Mouse (Mus musculus): Measurements from ENCODE around the gene Asic2. TPM values are rescaled to one million over a fixed set of nuclear protein-coding genes. Genes with fewer than 3 reads are reported as not detected.

The Asic2 gene
- total RNA-seq (2012; rRNA removed) = not detected in 2 replicates
- polyA plus RNA-seq (2012; ENCODE audit: insufficient read depth in 1 of 2, insufficient read length in 2 of 2, low read depth in 1 of 2, low replicate concordance in 2 of 2, missing spikeins in 1 of 2) = not detected

GRCm38 (mm10) chr11:81968401-81968881, at the start of gene Asic2:
TSS of gene Asic2 (minus strand) at chr11:81968457.
- no peaks in the 10 kb centered on the region for H3K4me1 ChIP-seq (ENCODE audit: control insufficient read depth in 1 of 2, insufficient read depth in 2 of 2, low read length in 2 of 2)
- H3K79me2 ChIP-seq (ENCODE audit: control insufficient read depth, insufficient read depth, low read length, poor library complexity) = no peaks in the 10 kb centered on the region
- no peak for DNase-seq (ENCODE audit: low read depth, low spot score)
- H3K9ac ChIP-seq (ENCODE audit: control insufficient read depth, low read depth, low read length, poor library complexity, severe bottlenecking) = no peak within 1 kb of the TSS
- no peaks in the 10 kb centered on the region for H3K36me3 ChIP-seq (ENCODE audit: control insufficient read depth in 1 of 2, insufficient read depth in 2 of 2, low read length in 2 of 2)
- TF ChIP-seq NRF1 (IDR thresholded peaks at IDR 0.05; ENCODE audit: insufficient read depth, low read depth, low read length, poor library complexity, severe bottlenecking) = no peak
- H3K9me3 ChIP-seq (replicated peaks; ENCODE audit: insufficient read depth, low read length) = no peaks in the 10 kb centered on the region
- H3K4me3 ChIP-seq (ENCODE audit: control insufficient read depth in 1 of 2, insufficient read depth in 1 of 2, low read depth in 2 of 2, low read length in 2 of 2) = no peak within 1 kb of the TSS
- H3K27me3 ChIP-seq (ENCODE audit: control insufficient read depth in 1 of 2, insufficient read depth in 2 of 2, low read length in 2 of 2) = no peaks in the 10 kb centered on the region
- no peak within 1 kb of the TSS for H3K27ac ChIP-seq (ENCODE audit: control insufficient read depth, low read depth, low read length)

GRCm38 (mm10) chr11:82016181-82016780, 48.0 kb upstream of the Asic2 start:
- DNase-seq (ENCODE audit: low read depth, low spot score) = no peak
- Histone ChIP-seq H3K27ac (ENCODE audit: control insufficient read depth, low read depth, low read length) (no peak overlapping the region), H3K9ac (ENCODE audit: control insufficient read depth, low read depth, low read length, poor library complexity, severe bottlenecking) (no peak overlapping the region), H3K79me2 (ENCODE audit: control insufficient read depth, insufficient read depth, low read length, poor library complexity) (no peaks in the 10 kb centered on the region), H3K4me1 (ENCODE audit: control insufficient read depth in 1 of 2, insufficient read depth in 2 of 2, low read length in 2 of 2) (no peaks in the 10 kb centered on the region), H3K36me3 (ENCODE audit: control insufficient read depth in 1 of 2, insufficient read depth in 2 of 2, low read length in 2 of 2) (no peaks in the 10 kb centered on the region), H3K4me3 (ENCODE audit: control insufficient read depth in 1 of 2, insufficient read depth in 1 of 2, low read depth in 2 of 2, low read length in 2 of 2) (no peak overlapping the region), H3K9me3 (replicated peaks; ENCODE audit: insufficient read depth, low read length) (no peaks in the 10 kb centered on the region), H3K27me3 (ENCODE audit: control insufficient read depth in 1 of 2, insufficient read depth in 2 of 2, low read length in 2 of 2) (no peaks in the 10 kb centered on the region)
- no peak for TF ChIP-seq RAD21 (IDR thresholded peaks at IDR 0.05; ENCODE audit: low read depth, low read length)
- TF ChIP-seq GABPA (IDR thresholded peaks at IDR 0.05; ENCODE audit: low read depth, low read length) = no peak
- no peak for TF ChIP-seq SIN3A (IDR thresholded peaks at IDR 0.05; ENCODE audit: low read length)
- no peak for TF ChIP-seq RCOR1 (IDR thresholded peaks at IDR 0.05; ENCODE audit: low read depth, low read length)
- TF ChIP-seq CTCF (IDR thresholded peaks at IDR 0.05 in 2 of 3, conservative IDR thresholded peaks at IDR 0.05 in 1 of 3; ENCODE audit: control insufficient read depth in 1 of 3, insufficient read depth in 1 of 3, low read depth in 2 of 3, low read length in 3 of 3, poor library complexity in 1 of 3, severe bottlenecking in 1 of 3) = no peak
- TF ChIP-seq MYC (IDR thresholded peaks at IDR 0.05; ENCODE audit: low read depth, low read length) = no peak
- TF ChIP-seq ELF1 (IDR thresholded peaks at IDR 0.05; ENCODE audit: low read depth, low read length) = no peak
- no peak for TF ChIP-seq SMC3 (IDR thresholded peaks at IDR 0.05; ENCODE audit: low read depth, low read length)
- no peak for TF ChIP-seq JUND (IDR thresholded peaks at IDR 0.05; ENCODE audit: low read depth, low read length)
- TF ChIP-seq ZMIZ1 (IDR thresholded peaks at IDR 0.05; ENCODE audit: low read depth, low read length) = no peak

DNA sequence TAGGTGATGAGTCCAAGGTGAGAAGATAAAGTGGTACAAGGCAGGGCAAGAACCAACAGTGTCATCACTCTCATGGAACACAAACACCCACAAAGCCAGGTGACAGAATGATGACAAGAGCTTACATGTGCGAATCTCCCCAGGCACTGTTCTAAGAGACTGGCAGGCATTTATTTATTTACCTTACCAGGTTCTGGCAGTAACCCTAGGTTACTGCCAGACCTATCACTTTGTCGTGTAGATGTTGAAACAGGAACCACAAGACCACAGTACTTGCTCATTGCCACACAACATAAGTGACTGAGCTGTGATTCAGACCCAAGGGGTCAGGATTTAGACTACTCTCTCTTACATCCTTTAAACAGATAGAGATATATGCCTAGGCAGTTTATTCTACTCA, 46.8 kb upstream of the Asic2 start:
- Histone ChIP-seq H3K27me3 (ENCODE audit: control insufficient read depth in 1 of 2, insufficient read depth in 2 of 2, low read length in 2 of 2) (no peaks in the 10 kb centered on the region), H3K79me2 (ENCODE audit: control insufficient read depth, insufficient read depth, low read length, poor library complexity) (no peaks in the 10 kb centered on the region), H3K4me1 (ENCODE audit: control insufficient read depth in 1 of 2, insufficient read depth in 2 of 2, low read length in 2 of 2) (no peaks in the 10 kb centered on the region), H3K36me3 (ENCODE audit: control insufficient read depth in 1 of 2, insufficient read depth in 2 of 2, low read length in 2 of 2) (no peaks in the 10 kb centered on the region), H3K9me3 (replicated peaks; ENCODE audit: insufficient read depth, low read length) (no peaks in the 10 kb centered on the region), H3K9ac (ENCODE audit: control insufficient read depth, low read depth, low read length, poor library complexity, severe bottlenecking) (no peak overlapping the region), H3K27ac (ENCODE audit: control insufficient read depth, low read depth, low read length) (no peak overlapping the region), H3K4me3 (ENCODE audit: control insufficient read depth in 1 of 2, insufficient read depth in 1 of 2, low read depth in 2 of 2, low read length in 2 of 2) (no peak overlapping the region)
- no peak for DNase-seq (ENCODE audit: low read depth, low spot score)
- TF ChIP-seq GABPA (IDR thresholded peaks at IDR 0.05; ENCODE audit: low read depth, low read length) = no peak
- TF ChIP-seq ETS1 (IDR thresholded peaks at IDR 0.05; ENCODE audit: low read depth, low read length) = no peak
- TF ChIP-seq JUND (IDR thresholded peaks at IDR 0.05; ENCODE audit: low read depth, low read length) = no peak
- no peak for TF ChIP-seq POLR2AphosphoS2 (IDR thresholded peaks at IDR 0.05; ENCODE audit: low read length)
- no peak for TF ChIP-seq POLR2AphosphoS5 (IDR thresholded peaks at IDR 0.05; ENCODE audit: borderline replicate concordance, low read depth, low read length)
- TF ChIP-seq EP300 (IDR thresholded peaks at IDR 0.05; ENCODE audit: low read depth in 1 of 2, low read length in 2 of 2) = no peak
- TF ChIP-seq ZNF384 (IDR thresholded peaks at IDR 0.05; ENCODE audit: low read depth, low read length) = no peak
- TF ChIP-seq GATA1 (IDR thresholded peaks at IDR 0.05; ENCODE audit: low read depth, low read length) = no peak
- no peak for TF ChIP-seq MEF2A (IDR thresholded peaks at IDR 0.05; ENCODE audit: extremely low read depth, insufficient replicate concordance, low read depth, low read length, poor library complexity, severe bottlenecking)
- no peak for TF ChIP-seq CHD1 (IDR thresholded peaks at IDR 0.05; ENCODE audit: low read depth, low read length)
- no peak for TF ChIP-seq MYB (IDR thresholded peaks at IDR 0.05; ENCODE audit: low read depth, low read length)
- no peak for TF ChIP-seq MAX (IDR thresholded peaks at IDR 0.05; ENCODE audit: low read length)
- TF ChIP-seq CTCF (IDR thresholded peaks at IDR 0.05 in 2 of 3, conservative IDR thresholded peaks at IDR 0.05 in 1 of 3; ENCODE audit: control insufficient read depth in 1 of 3, insufficient read depth in 1 of 3, low read depth in 2 of 3, low read length in 3 of 3, poor library complexity in 1 of 3, severe bottlenecking in 1 of 3) = no peak
- TF ChIP-seq ZMIZ1 (IDR thresholded peaks at IDR 0.05; ENCODE audit: low read depth, low read length) = no peak
- no peak for TF ChIP-seq POLR2A (IDR thresholded peaks at IDR 0.05; ENCODE audit: control insufficient read depth in 1 of 2, insufficient read depth in 1 of 2, low read depth in 1 of 2, low read length in 2 of 2, poor library complexity in 1 of 2)
- TF ChIP-seq MAFK (IDR thresholded peaks at IDR 0.05; ENCODE audit: borderline replicate concordance, low read depth, low read length) = no peak
- no peak for TF ChIP-seq MAZ (IDR thresholded peaks at IDR 0.05; ENCODE audit: low read depth, low read length)
- no peak for TF ChIP-seq SIN3A (IDR thresholded peaks at IDR 0.05; ENCODE audit: low read length)
- TF ChIP-seq RCOR1 (IDR thresholded peaks at IDR 0.05; ENCODE audit: low read depth, low read length) = no peak
